Mouse (Mus musculus) C2C12 (cell line): ENCODE measurements around the gene Nms. TPM values are rescaled to one million over a fixed set of nuclear protein-coding genes. Genes with fewer than 3 reads are reported as not detected.

ENCODE experiments used
- H3K27me3 ChIP-seq: one replicate; pipeline ENCODE4 v1.6.1; 2011; ENCODE audit not compliant: control insufficient read depth, insufficient read depth, insufficient read length
- H3K36me3 ChIP-seq: one replicate; pipeline ENCODE4 v1.6.1; 2011; ENCODE audit not compliant: control insufficient read depth, insufficient read depth
- H3K4me3 ChIP-seq: one replicate; pipeline ENCODE4 v1.5.1; 2011; ENCODE audit warnings: mild to moderate bottlenecking, control low read depth; ENCODE audit not compliant: poor library complexity, insufficient read depth, severe bottlenecking
- H3K79me2 ChIP-seq: one replicate; pipeline ENCODE4 v1.6.1; 2011; ENCODE audit not compliant: control insufficient read depth, insufficient read depth
- H3K79me3 ChIP-seq: one replicate; pipeline ENCODE4 v1.6.1; 2011; ENCODE audit warnings: low read depth, control low read depth
- H3ac ChIP-seq: one replicate; pipeline ENCODE3; 2011; ENCODE audit warnings: low read depth; ENCODE audit not compliant: control insufficient read depth, insufficient read length
- CEBPB ChIP-seq: IDR thresholded peaks from one replicate; pipeline ENCODE4 v1.6.1; 2011; ENCODE audit warnings: low read depth, mild to moderate bottlenecking, control low read depth, moderate library complexity
- CTCF ChIP-seq: IDR thresholded peaks from one replicate; pipeline ENCODE4 v1.5.1; 2011; ENCODE audit not compliant: control insufficient read depth, insufficient read depth, insufficient read length
- FOSL1 ChIP-seq: IDR thresholded peaks from one replicate; pipeline ENCODE4 v1.8.0; 2011; ENCODE audit warnings: mild to moderate bottlenecking, low read length; ENCODE audit not compliant: poor library complexity, insufficient read depth, severe bottlenecking
- MAX ChIP-seq: IDR thresholded peaks from one replicate; pipeline ENCODE4 v1.6.1; 2011; ENCODE audit warnings: mild to moderate bottlenecking, control low read depth
- MYOD1 ChIP-seq: IDR thresholded peaks from one replicate; pipeline ENCODE4 v1.6.1; 2011; ENCODE audit warnings: low read depth; ENCODE audit not compliant: control insufficient read depth, insufficient read length
- MYOG ChIP-seq: IDR thresholded peaks from one replicate; pipeline ENCODE4 v1.6.1; 2011; ENCODE audit not compliant: control insufficient read depth, insufficient read length; ENCODE audit errors: extremely low read depth
- USF1 ChIP-seq: IDR thresholded peaks from one replicate; pipeline ENCODE4 v1.6.1; 2011; ENCODE audit warnings: low read depth, mild to moderate bottlenecking, control low read depth, moderate library complexity
- polyA plus RNA-seq: library from polyadenylated mRNA; unstranded; fragments of >200 nt; fragmentation: generic; extraction: Trizol; gene quantifications from one replicate; pipeline ENCODE4 v1.2.1, GENCODE M21; 2012; ENCODE audit warnings: missing spikeins

The Nms gene
- polyA plus RNA-seq, 1 experiment, result not detected

- Histone ChIP-seq H3K79me2 (no peaks in the 10 kb centered on the region), H3K36me3 (no peaks in the 10 kb centered on the region), H3K79me3 (no peaks in the 10 kb centered on the region), H3K4me3 (no peak overlapping the region), H3ac (no peak overlapping the region), H3K27me3 (no peaks in the 10 kb centered on the region)
- TF ChIP-seq MAX, result no peak
- TF ChIP-seq USF1, result no peak
- TF ChIP-seq CEBPB, result no peak
- TF ChIP-seq FOSL1, result no peak
- no peak for TF ChIP-seq CTCF
- no peak for TF ChIP-seq MYOG
- no peak for TF ChIP-seq MYOD1
These were observed 17.5 kb downstream of the Nms start for GRCm38 (mm10) chr1:38956457-38956856.

GRCm38 (mm10) chr1:38969116-38969515 lies 30.2 kb downstream of the Nms start:
- no peak overlapping the region for H3K4me3 ChIP-seq
- no peaks in the 10 kb centered on the region for H3K36me3 ChIP-seq
- H3K27me3 ChIP-seq, result no peaks in the 10 kb centered on the region
- no peaks in the 10 kb centered on the region for H3K79me2 ChIP-seq
- H3ac ChIP-seq, result no peak overlapping the region
- no peak for TF ChIP-seq MYOD1
- no peaks in the 10 kb centered on the region for H3K79me3 ChIP-seq

- H3K79me3 ChIP-seq, result no peaks in the 10 kb centered on the region
- no peak for TF ChIP-seq MYOD1
- no peak for TF ChIP-seq MAX
- TF ChIP-seq USF1, result no peak
- TF ChIP-seq CTCF, result no peak
- no peak for TF ChIP-seq FOSL1
- TF ChIP-seq CEBPB, result no peak
- no peak for TF ChIP-seq MYOG
- H3K4me3 ChIP-seq, result no peak overlapping the region
- H3ac ChIP-seq, result no peak overlapping the region
- no peaks in the 10 kb centered on the region for H3K36me3 ChIP-seq
- no peaks in the 10 kb centered on the region for H3K27me3 ChIP-seq
- H3K79me2 ChIP-seq, result no peaks in the 10 kb centered on the region
These were observed 32.8 kb downstream of the Nms start for GRCm38 (mm10) chr1:38971712-38972111.

- TF ChIP-seq USF1 (no peak), FOSL1 (no peak), MYOG (no peak), CTCF (no peak), MAX (no peak), CEBPB (no peak), MYOD1 (no peak)
These were observed 34.1 kb downstream of the Nms start for GRCm38 (mm10) chr1:38972986-38973592.

GRCm38 (mm10) chr1:38979953-38980352 lies 41.0 kb downstream of the Nms start:
- no peaks in the 10 kb centered on the region for H3K27me3 ChIP-seq

More at GRCm38 (mm10) chr1:38972986-38973592, 34.1 kb downstream of the Nms start:
- Histone ChIP-seq H3K79me3 (no peaks in the 10 kb centered on the region), H3K4me3 (no peak overlapping the region), H3K27me3 (no peaks in the 10 kb centered on the region), H3K36me3 (no peaks in the 10 kb centered on the region), H3K79me2 (no peaks in the 10 kb centered on the region), H3ac (no peak overlapping the region)

GRCm38 (mm10) chr1:38983870-38984269 lies 44.9 kb downstream of the Nms start:
- H3K4me3 ChIP-seq, result no peak overlapping the region

More at GRCm38 (mm10) chr1:38979953-38980352, 41.0 kb downstream of the Nms start:
- no peak overlapping the region for H3K4me3 ChIP-seq
- H3ac ChIP-seq, result no peak overlapping the region
- H3K36me3 ChIP-seq, result no peaks in the 10 kb centered on the region
- no peaks in the 10 kb centered on the region for H3K79me2 ChIP-seq
- TF ChIP-seq USF1 (peak; percentile 66), FOSL1 (peak; percentile 60), MYOG (no peak), MYOD1 (peak; percentile 57), CTCF (no peak), CEBPB (no peak), MAX (peak; percentile 89)
- H3K79me3 ChIP-seq, result no peaks in the 10 kb centered on the region

More at GRCm38 (mm10) chr1:38983870-38984269, 44.9 kb downstream of the Nms start:
- H3K36me3 ChIP-seq, result no peaks in the 10 kb centered on the region
- no peak overlapping the region for H3ac ChIP-seq
- peaks cover 6% of the 10 kb centered on the region for H3K79me3 ChIP-seq
- TF ChIP-seq USF1, result no peak
- TF ChIP-seq FOSL1, result no peak
- TF ChIP-seq MYOD1, result no peak
- no peak for TF ChIP-seq CEBPB
- TF ChIP-seq MAX, result no peak
- no peak for TF ChIP-seq MYOG
- TF ChIP-seq CTCF, result no peak
- H3K79me2 ChIP-seq, result peaks cover 12% of the 10 kb centered on the region
- H3K27me3 ChIP-seq, result no peaks in the 10 kb centered on the region
